Mouse (Mus musculus) stomach, embryonic 16.5 days (tissue): Measurements from ENCODE around the gene Nos1. TPM values are rescaled to one million over a fixed set of nuclear protein-coding genes. Genes with fewer than 3 reads are reported as not detected.

ENCODE experiments used
- ATAC-seq: fragments of 200-750 bp; cut with Nextera tagmentation; 2 replicates; pipeline ENCODE4 v1.8.0; 2017; ENCODE audit warnings: moderate number of reproducible peaks, moderate TSS enrichment; ENCODE audit not compliant: insufficient read depth, low FRiP score
- H3K27ac ChIP-seq: fragments of 300-500 bp; sonication (generic); 2 replicates; pipeline ENCODE4 v1.5.1; 2014; ENCODE audit warnings: low read length
- H3K27me3 ChIP-seq: fragments of 300-500 bp; sonication (generic); 2 replicates; pipeline ENCODE4 v1.6.1; 2014; ENCODE audit warnings: low read length, control low read depth, mixed read lengths; ENCODE audit not compliant: control insufficient read depth, insufficient read depth
- H3K36me3 ChIP-seq: fragments of 300-500 bp; sonication (generic); 2 replicates; pipeline ENCODE4 v1.6.1; 2014; ENCODE audit warnings: low read length; ENCODE audit not compliant: control insufficient read depth, insufficient read depth
- H3K4me1 ChIP-seq: fragments of 300-500 bp; sonication (generic); 2 replicates; pipeline ENCODE4 v1.6.1; 2014; ENCODE audit warnings: low read length, control low read depth, mixed read lengths; ENCODE audit not compliant: control insufficient read depth, insufficient read depth
- H3K4me2 ChIP-seq: fragments of 300-500 bp; sonication (generic); 2 replicates; pipeline ENCODE4 v1.6.1; 2014; ENCODE audit warnings: low read depth, low read length, mixed read lengths
- H3K4me3 ChIP-seq: fragments of 300-500 bp; sonication (generic); replicated peaks from 2 replicates; pipeline ENCODE4 v1.5.1; 2014; ENCODE audit warnings: mild to moderate bottlenecking, low read length
- H3K9ac ChIP-seq: fragments of 300-500 bp; sonication (generic); 2 replicates; pipeline ENCODE4 v1.6.1; 2014; ENCODE audit warnings: low read length
- H3K9me3 ChIP-seq: fragments of 300-500 bp; sonication (generic); replicated peaks from 2 replicates; pipeline ENCODE4 v1.6.1; 2016; ENCODE audit warnings: low read length, control low read depth; ENCODE audit not compliant: control insufficient read depth
- WGBS: fragments of 180-500 bp; shearing (Covaris S2); extraction: QIAGEN DNeasy Blood & Tissue Kit; methylation state at CpG from one replicate; pipeline ENCODE4 v1.1.7; 2014; 5-methylcytosine and 5-hydroxymethylcytosine counted together
- polyA plus RNA-seq: library from polyadenylated mRNA; unstranded; fragments of >200 nt; fragmentation: Nextera tagmentation; extraction: Ambion mirVana; gene quantifications from 2 replicates; pipeline ENCODE4 v1.2.1, GENCODE M21; 2015

Nos1 gene
- polyA plus RNA-seq, 1 experiment from 2014 or later = 2.1 TPM

DNA sequence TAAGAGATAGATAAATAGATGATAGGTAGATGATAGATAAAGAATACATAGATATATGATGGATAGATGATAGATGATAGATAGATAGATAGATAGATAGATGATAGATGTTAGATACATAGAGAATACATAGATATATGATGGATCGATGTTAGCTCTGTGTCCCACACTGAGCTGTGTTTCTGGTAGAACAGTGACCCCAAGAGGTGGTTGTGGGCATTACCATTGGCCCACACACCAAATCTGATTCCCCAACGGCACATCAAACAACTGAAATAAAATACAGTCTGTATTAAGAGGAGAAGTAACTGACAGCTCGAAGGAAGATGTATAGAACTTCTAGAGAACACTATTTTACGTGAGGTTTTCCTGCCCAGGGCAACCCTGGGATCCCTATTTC, 165.8 kb downstream of the Nos1 start:
- no peak overlapping the region for H3K4me3 ChIP-seq
- ATAC-seq = no peak
- H3K4me1 ChIP-seq = no peaks in the 10 kb centered on the region
- H3K4me2 ChIP-seq = no peak overlapping the region
- H3K27ac ChIP-seq = no peak overlapping the region
- H3K27me3 ChIP-seq = no peaks in the 10 kb centered on the region
- H3K9ac ChIP-seq = no peak overlapping the region
- no peaks in the 10 kb centered on the region for H3K36me3 ChIP-seq
- 22% methylated on average over 4 of the region's 4 CpGs for WGBS
- H3K9me3 ChIP-seq = no peaks in the 10 kb centered on the region

DNA sequence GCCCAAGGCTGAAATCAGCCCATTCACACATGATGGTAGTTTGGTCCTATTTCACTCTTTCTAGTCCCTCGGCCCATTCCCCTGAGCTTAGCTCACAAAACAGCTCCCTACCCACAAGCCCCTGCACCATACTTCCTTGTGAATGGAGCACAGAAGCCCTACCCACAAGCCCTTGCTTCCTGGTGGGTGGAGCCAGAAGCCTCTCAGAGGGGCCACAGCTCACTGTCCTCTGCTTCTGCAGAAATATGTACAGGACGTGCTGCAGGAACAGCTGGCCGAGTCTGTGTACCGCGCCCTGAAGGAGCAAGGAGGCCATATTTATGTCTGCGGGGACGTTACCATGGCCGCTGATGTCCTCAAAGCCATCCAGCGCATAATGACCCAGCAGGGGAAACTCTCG, 168.6 kb downstream of the Nos1 start:
- Histone ChIP-seq H3K4me3 (no peak overlapping the region), H3K27ac (no peak overlapping the region), H3K9ac (no peak overlapping the region), H3K4me2 (no peak overlapping the region), H3K27me3 (no peaks in the 10 kb centered on the region), H3K36me3 (no peaks in the 10 kb centered on the region), H3K9me3 (no peaks in the 10 kb centered on the region), H3K4me1 (no peaks in the 10 kb centered on the region)
- 72% methylated on average over 10 of the region's 10 CpGs for whole genome bisulfite sequencing
- ATAC-seq = no peak

DNA sequence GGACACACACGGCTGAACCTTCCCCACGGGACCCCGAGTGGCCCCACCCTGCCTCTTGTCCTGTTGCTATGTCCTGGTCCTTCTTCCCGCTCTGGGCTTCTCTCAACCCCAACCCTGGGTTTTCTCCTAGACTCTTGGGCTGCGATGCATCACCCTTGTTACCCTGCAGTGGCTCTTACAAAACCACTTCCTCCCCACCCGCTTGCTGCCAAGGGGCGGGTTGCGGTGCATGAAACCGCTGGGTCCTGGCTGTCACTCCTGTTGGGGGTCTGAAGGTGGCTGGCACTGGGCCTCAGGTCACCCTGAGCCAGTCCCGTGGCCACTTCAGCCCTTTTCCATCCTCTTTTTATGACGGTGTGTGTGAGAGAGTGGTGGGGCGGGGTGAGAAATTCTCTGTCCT, 173.1 kb downstream of the Nos1 start:
- no peak overlapping the region for H3K4me3 ChIP-seq
- no peaks in the 10 kb centered on the region for H3K9me3 ChIP-seq
- H3K9ac ChIP-seq = no peak overlapping the region
- whole genome bisulfite sequencing = 82% methylated on average over 12 of the region's 12 CpGs
- no peaks in the 10 kb centered on the region for H3K4me1 ChIP-seq
- no peaks in the 10 kb centered on the region for H3K27me3 ChIP-seq
- H3K36me3 ChIP-seq = no peaks in the 10 kb centered on the region
- no peak overlapping the region for H3K27ac ChIP-seq
- no peak overlapping the region for H3K4me2 ChIP-seq
- ATAC-seq = no peak

DNA sequence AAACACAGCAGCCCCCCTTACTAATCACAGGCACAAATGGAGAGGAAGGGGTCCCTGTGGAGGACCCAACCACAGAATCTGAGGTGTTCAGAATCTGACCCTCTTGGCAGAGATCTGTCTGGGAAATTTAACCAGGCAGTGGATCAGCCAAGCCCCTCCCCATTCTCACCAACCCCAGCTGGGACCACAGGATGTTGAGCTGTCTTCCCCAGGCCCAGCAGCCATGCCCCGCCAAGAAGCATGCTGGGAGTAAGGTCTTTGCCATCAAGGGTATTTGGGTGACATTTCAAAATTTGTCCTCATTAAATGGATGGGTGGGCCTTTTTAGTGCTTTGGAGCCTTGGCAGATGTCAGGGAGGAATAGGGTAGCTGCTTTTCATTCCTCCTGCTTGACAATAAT, 173.6 kb downstream of the Nos1 start:
- Histone ChIP-seq H3K9ac (no peak overlapping the region), H3K4me2 (no peak overlapping the region), H3K27ac (no peak overlapping the region), H3K36me3 (no peaks in the 10 kb centered on the region), H3K27me3 (no peaks in the 10 kb centered on the region), H3K4me3 (no peak overlapping the region), H3K9me3 (no peaks in the 10 kb centered on the region), H3K4me1 (no peaks in the 10 kb centered on the region)
- ATAC-seq = no peak
- 61% methylated on average over 1 of the region's 1 CpGs for WGBS

DNA sequence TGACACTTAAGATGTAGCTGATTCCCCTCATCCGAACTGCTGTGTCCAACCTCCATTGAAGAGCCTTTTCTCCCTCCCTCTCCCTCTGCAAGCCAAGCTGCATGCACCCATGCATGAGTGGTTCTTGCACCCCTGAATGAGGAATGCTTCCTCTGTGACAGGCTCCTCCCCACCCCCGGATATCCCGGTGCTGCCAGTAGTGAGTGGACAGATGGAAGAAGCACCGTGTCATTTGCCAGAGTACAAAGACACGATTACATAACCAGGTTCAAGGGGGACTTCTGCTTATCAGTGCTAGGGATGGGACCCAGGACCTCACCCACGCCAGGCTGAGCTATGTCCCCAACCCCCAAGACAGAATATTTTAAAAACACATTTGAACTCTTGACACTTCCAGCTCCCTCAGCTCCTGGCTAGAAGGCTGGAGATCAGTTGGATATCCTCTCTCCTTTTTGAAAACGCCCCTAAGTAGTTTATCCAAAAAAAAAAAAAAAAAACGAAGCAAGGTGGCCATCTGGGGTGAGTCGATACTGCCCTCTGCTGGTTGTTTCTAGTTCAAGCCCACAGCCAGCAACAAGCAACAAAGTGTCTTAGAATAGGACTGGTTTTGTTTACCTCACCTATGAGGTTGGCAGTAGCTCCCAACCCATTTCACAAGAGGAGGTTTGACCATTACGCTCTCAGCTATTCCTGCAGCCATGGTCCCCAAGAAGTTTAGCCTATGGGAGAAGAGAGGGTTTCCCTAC, 175.0 kb downstream of the Nos1 start:
- H3K4me2 ChIP-seq = no peak overlapping the region
- no peak overlapping the region for H3K9ac ChIP-seq
- H3K9me3 ChIP-seq = no peaks in the 10 kb centered on the region
- H3K36me3 ChIP-seq = no peaks in the 10 kb centered on the region
- no peaks in the 10 kb centered on the region for H3K4me1 ChIP-seq
- no peak overlapping the region for H3K27ac ChIP-seq
- H3K4me3 ChIP-seq = no peak overlapping the region
- H3K27me3 ChIP-seq = no peaks in the 10 kb centered on the region
- ATAC-seq = no peak
- 29% methylated on average over 10 of the region's 10 CpGs for WGBS

DNA sequence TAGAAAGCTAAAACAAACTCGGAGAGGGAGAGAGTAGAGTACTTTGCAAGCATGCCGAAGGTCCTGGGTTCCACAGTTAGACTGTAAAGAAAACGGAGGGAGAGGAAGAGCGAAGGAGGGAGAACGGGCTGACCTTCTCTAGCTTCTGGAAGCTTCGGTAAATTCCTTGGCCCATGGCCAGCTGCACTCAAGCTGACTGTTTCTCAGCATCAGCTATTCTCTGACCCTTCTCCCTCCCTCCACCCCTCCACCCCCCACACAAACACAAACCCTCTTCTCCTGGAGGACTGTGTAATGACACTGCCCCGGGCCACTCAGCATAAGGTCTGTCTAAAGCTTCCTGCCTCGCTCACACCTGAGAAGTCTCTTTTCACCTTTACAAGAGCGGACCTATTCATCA, 183.9 kb downstream of the Nos1 start:
- ATAC-seq = no peak
- Histone ChIP-seq H3K27me3 (no peaks in the 10 kb centered on the region), H3K4me2 (no peak overlapping the region), H3K4me1 (peaks cover 3% of the 10 kb centered on the region; the same call in 1 of the 2 replicates), H3K36me3 (no peaks in the 10 kb centered on the region), H3K4me3 (no peak overlapping the region), H3K9me3 (no peaks in the 10 kb centered on the region), H3K9ac (no peak overlapping the region), H3K27ac (no peak overlapping the region)
- WGBS = 28% methylated on average over 9 of the region's 9 CpGs

DNA sequence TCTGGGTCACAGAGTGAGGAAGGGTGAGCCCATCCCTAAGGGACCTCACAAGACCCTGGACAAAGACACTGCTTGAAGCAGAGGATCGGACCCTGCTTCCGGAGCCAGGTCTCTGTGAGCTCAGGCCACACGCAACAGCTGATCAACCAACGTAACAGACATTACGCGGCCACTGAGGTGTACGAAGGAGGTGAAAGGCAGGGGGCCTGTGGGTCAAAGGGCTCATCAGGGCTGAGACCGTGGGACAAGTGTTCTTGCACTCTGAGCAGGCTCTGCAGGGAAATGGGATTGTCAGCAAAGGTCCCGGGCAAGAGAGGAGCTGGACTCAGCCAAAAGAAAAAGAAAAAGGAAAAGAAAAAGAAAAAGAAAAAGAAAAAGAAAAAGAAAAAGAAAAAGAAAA, 186.1 kb downstream of the Nos1 start:
- H3K4me1 ChIP-seq = peaks cover 3% of the 10 kb centered on the region; the same call in 1 of the 2 replicates
- H3K27me3 ChIP-seq = no peaks in the 10 kb centered on the region
- no peak overlapping the region for H3K4me2 ChIP-seq
- 66% methylated on average over 9 of the region's 9 CpGs for WGBS
- no peaks in the 10 kb centered on the region for H3K36me3 ChIP-seq
- peak overlapping the region; percentile 51 for H3K27ac ChIP-seq
- no peak for ATAC-seq
- no peaks in the 10 kb centered on the region for H3K9me3 ChIP-seq
- H3K9ac ChIP-seq = no peak overlapping the region
- H3K4me3 ChIP-seq = no peak overlapping the region

DNA sequence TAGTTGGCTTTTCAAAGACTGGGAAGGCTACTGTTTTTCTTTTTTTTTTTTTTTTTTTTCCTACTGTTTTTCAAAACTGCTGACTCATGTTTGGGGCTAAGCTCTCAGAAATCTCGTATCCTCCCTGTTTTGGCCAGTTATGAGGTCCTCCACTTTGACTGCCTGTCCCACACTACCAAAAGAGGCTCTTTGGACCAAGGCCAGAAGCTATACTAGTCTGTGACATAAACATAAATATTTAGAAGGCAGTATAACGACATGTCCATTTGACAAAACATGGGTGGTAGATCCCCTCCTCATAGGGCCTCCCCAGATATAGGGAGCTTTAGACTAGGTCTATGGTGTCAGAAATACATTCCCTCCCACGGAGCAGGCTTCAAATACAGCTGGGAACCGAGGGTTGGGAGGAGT, 186.8 kb downstream of the Nos1 start:
- Histone ChIP-seq H3K9ac (no peak overlapping the region), H3K9me3 (no peaks in the 10 kb centered on the region), H3K27me3 (no peaks in the 10 kb centered on the region), H3K4me2 (no peak overlapping the region), H3K36me3 (no peaks in the 10 kb centered on the region), H3K27ac (peak overlapping the region; percentile 31; the same call in 1 of the 2 replicates), H3K4me1 (peaks cover 3% of the 10 kb centered on the region; the same call in 1 of the 2 replicates), H3K4me3 (no peak overlapping the region)
- peak; percentile 72 for ATAC-seq
- 33% methylated on average over 4 of the region's 4 CpGs for WGBS

DNA sequence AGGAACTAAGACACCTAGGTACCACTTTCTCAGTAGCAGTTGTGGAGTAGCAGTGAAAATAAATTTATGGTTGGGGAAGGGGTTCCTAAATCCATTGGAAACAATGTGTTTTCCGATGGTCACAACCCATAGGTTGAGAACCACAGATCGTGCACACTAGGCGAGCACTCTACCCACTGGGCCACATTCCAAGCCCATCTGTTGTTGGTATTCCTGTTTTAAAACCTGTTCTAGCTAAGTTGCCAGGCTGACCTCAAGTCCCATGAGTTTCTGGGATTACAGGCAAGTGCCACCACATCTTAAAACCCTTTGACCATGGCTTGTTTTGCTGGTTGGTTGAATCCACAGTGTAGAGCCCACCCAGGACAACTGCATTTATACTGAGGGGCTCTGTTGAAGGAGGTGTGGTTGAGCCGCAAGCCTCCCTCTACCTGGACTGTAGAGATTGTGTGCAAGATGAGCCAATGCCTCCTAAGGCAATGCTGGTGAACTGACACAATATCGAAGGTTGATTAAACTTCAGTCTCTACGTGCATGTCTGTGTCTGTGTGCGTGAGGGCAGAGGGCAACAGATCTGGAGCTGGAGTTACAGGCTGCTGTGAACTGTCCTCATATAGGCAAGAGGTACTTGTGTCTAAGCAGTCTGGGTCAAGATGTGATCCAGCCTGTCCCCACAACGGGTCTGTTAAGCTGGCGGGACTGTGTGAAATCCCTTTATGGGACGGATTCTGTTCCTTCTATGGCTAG, 189.0 kb downstream of the Nos1 start:
- Histone ChIP-seq H3K4me1 (peaks cover 3% of the 10 kb centered on the region; the same call in 1 of the 2 replicates), H3K27me3 (no peaks in the 10 kb centered on the region), H3K9ac (no peak overlapping the region), H3K27ac (no peak overlapping the region), H3K4me3 (no peak overlapping the region), H3K4me2 (no peak overlapping the region), H3K9me3 (no peaks in the 10 kb centered on the region), H3K36me3 (no peaks in the 10 kb centered on the region)
- whole genome bisulfite sequencing = 88% methylated on average over 10 of the region's 10 CpGs
- ATAC-seq = no peak
